Mouse (Mus musculus): ENCODE results near the gene Zfp553.

- TF ChIP-seq CTCF (IDR thresholded peaks at IDR 0.05; ENCODE audit: insufficient read depth, low read length) (no peak), POLR2A (IDR thresholded peaks at IDR 0.05; ENCODE audit: borderline replicate concordance, extremely low read depth, low read depth, low read length) (no peak)
Observed at GRCm38 (mm10) chr7:127285154-127285553, 52.3 kb downstream of the Zfp553 start.

All from lung, adult 2 months (tissue).